Mouse (Mus musculus): Measurements from ENCODE around the gene BC030867. TPM values are rescaled to one million over a fixed set of nuclear protein-coding genes. Genes with fewer than 3 reads are reported as not detected.

The BC030867 gene
- polyA plus RNA-seq, 1 experiment from 2014 or later = 13.5 TPM

GRCm38 (mm10) chr11:102241246-102241645 is 7.4 kb upstream of the BC030867 start:
- H3K9me3 ChIP-seq = no peaks in the 10 kb centered on the region
- H3K27me3 ChIP-seq (replicated peaks) = no peaks in the 10 kb centered on the region
- H3K4me2 ChIP-seq (replicated peaks) = 0 out of 2 replicates have a peak overlapping the region, but pooled peaks have one; percentile 9
- peaks cover 14% of the 10 kb centered on the region for H3K4me1 ChIP-seq (replicated peaks)
- H3K36me3 ChIP-seq = no peaks in the 10 kb centered on the region
- H3K4me3 ChIP-seq (replicated peaks) = no peak overlapping the region
- ATAC-seq = peak; percentile 72
- 68% methylated on average over 5 of the region's 5 CpGs for WGBS
- no peak overlapping the region for H3K27ac ChIP-seq
- H3K9ac ChIP-seq = no peak overlapping the region

- 61% methylated on average over 5 of the region's 5 CpGs for WGBS
- no peak overlapping the region for H3K4me3 ChIP-seq (replicated peaks)
- H3K9me3 ChIP-seq = no peaks in the 10 kb centered on the region
- H3K9ac ChIP-seq = no peak overlapping the region
- no peaks in the 10 kb centered on the region for H3K27me3 ChIP-seq (replicated peaks)
- peaks cover 14% of the 10 kb centered on the region for H3K4me1 ChIP-seq (replicated peaks)
- H3K4me2 ChIP-seq (replicated peaks) = no peak overlapping the region
- no peak for ATAC-seq
- H3K27ac ChIP-seq = no peak overlapping the region
- H3K36me3 ChIP-seq = no peaks in the 10 kb centered on the region
Measured at GRCm38 (mm10) chr11:102241874-102242273, 6.8 kb upstream of the BC030867 start.

GRCm38 (mm10) chr11:102244926-102245449 is 3.7 kb upstream of the BC030867 start:
- H3K36me3 ChIP-seq = no peaks in the 10 kb centered on the region
- H3K27ac ChIP-seq = peak overlapping the region; percentile 49
- H3K4me2 ChIP-seq (replicated peaks) = peak overlapping the region; percentile 79
- peak overlapping the region; percentile 46 for H3K9ac ChIP-seq
- H3K9me3 ChIP-seq = no peaks in the 10 kb centered on the region
- no peaks in the 10 kb centered on the region for H3K27me3 ChIP-seq (replicated peaks)
- WGBS = under 1% methylated on average over 32 of the region's 32 CpGs
- H3K4me3 ChIP-seq (replicated peaks) = peak overlapping the region; percentile 35
- peak; percentile 80 for ATAC-seq
- peaks cover 21% of the 10 kb centered on the region for H3K4me1 ChIP-seq (replicated peaks)

DNA sequence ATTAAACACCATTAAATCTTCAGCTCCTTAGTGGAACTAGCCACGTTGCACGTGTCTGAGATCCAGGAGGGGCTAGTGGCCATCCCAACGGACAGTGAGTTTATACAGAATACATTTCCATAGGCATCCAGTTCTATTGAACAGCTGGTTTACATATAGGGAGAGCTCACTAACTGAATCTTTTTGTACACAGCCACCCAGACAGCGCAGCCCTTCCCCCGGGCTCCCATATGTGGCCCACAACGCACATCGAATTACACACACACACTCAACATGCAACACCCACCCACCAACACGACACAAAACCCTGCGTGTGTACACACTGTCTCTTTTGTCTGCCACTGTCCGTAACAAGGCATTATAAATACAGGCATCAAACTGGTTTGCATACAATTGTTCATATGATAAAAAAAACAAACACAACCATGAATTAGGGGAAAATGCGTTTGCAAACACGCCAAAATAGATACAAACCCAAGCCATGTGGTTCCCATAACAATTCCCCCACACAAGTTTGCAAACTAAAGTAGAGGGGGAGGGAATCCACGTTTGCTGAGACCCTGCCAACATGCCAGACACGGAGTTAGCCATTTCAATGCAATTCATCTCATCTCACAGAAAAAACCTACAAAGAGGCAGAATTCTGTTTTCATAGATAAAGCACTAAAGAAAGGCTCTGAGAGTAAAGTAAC is 3.0 kb upstream of the BC030867 start:
- Histone ChIP-seq H3K4me3 (replicated peaks) (peak overlapping the region; percentile 35), H3K4me1 (replicated peaks) (peaks cover 21% of the 10 kb centered on the region), H3K9me3 (no peaks in the 10 kb centered on the region), H3K9ac (peak overlapping the region; percentile 46), H3K27ac (peak overlapping the region; percentile 49), H3K36me3 (no peaks in the 10 kb centered on the region), H3K4me2 (replicated peaks) (peak overlapping the region; percentile 79), H3K27me3 (replicated peaks) (no peaks in the 10 kb centered on the region)
- WGBS = 33% methylated on average over 14 of the region's 14 CpGs
- ATAC-seq = no peak; the same call in 1 of the 2 replicates

DNA sequence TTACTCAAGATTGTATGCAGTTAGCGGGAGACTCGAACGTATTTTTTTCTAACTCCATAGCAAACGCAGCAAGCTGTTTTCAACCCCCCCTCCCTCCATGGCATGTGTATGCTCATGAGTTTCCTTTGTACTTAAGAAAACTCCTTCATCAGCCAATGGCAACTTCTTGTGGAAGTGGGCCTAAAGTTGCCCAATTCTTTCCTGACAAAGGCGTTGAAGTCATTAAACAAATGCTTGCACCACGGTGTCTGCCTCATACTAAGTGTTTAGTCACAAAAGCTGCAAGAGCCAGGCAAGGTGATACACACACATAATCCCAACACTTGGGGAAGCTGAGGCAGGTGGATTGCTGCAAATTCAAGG is 2.4 kb upstream of the BC030867 start:
- Histone ChIP-seq H3K4me3 (replicated peaks) (no peak overlapping the region), H3K27ac (peak overlapping the region; percentile 49), H3K9ac (no peak overlapping the region), H3K4me1 (replicated peaks) (peaks cover 21% of the 10 kb centered on the region), H3K9me3 (no peaks in the 10 kb centered on the region), H3K36me3 (no peaks in the 10 kb centered on the region), H3K27me3 (replicated peaks) (no peaks in the 10 kb centered on the region), H3K4me2 (replicated peaks) (no peak overlapping the region)
- WGBS = 66% methylated on average over 6 of the region's 6 CpGs
- no peak for ATAC-seq

GRCm38 (mm10) chr11:102246871-102247270 is 1.8 kb upstream of the BC030867 start:
- Histone ChIP-seq H3K4me1 (replicated peaks) (peaks cover 21% of the 10 kb centered on the region), H3K9me3 (no peaks in the 10 kb centered on the region), H3K9ac (no peak overlapping the region), H3K27me3 (replicated peaks) (no peaks in the 10 kb centered on the region), H3K27ac (no peak overlapping the region), H3K4me3 (replicated peaks) (no peak overlapping the region), H3K36me3 (no peaks in the 10 kb centered on the region), H3K4me2 (replicated peaks) (no peak overlapping the region)
- ATAC-seq = no peak
- WGBS = 84% methylated on average over 4 of the region's 4 CpGs

DNA sequence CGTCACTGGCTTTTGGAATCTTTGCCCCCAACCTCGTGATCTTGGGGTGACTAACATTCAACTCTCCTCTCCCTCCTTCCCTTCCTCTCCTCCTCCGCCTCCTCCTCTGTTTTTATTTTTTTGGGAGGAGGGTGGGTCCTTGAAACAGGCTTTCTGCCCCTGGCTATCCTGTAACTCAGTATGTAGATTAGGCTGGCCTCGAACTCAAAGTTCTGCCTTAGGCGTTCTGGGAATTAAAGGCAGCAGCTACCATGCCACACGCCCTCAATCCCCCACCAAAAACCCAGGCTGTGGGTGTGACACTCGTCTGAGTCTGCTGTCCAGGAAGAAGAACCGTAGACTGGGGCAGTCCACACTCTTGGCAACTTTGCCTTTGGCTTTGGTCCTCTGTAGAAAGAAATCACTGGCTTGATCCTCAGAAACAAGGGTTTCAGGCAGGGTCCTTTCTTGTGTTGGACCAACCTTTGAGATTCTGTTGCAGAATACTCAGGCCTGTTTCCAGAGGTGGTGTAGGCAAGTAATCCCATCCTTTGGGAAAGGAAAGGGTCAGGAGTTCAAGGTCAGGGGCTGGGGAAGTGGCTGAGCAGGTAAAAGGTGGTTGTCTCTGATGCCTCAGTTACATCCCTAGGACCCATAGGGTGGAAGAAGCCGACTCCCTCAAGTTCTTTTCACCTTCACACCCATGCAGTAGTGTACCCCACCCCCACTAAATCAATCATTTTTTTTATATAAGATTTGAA is 839 bp downstream of the BC030867 start:
- Histone ChIP-seq H3K4me3 (replicated peaks) (peak overlapping the region; percentile 73), H3K4me1 (replicated peaks) (peaks cover 21% of the 10 kb centered on the region), H3K9ac (peak overlapping the region; percentile 68), H3K9me3 (no peaks in the 10 kb centered on the region), H3K27ac (no peak overlapping the region), H3K27me3 (replicated peaks) (no peaks in the 10 kb centered on the region), H3K36me3 (no peaks in the 10 kb centered on the region), H3K4me2 (replicated peaks) (peak overlapping the region; percentile 90)
- ATAC-seq = no peak; the same call in 1 of the 2 replicates
- WGBS = 11% methylated on average over 9 of the region's 9 CpGs

GRCm38 (mm10) chr11:102257514-102257913 is 8.8 kb downstream of the BC030867 start:
- H3K4me1 ChIP-seq (replicated peaks) = no peaks in the 10 kb centered on the region
- H3K4me2 ChIP-seq (replicated peaks) = no peak overlapping the region
- no peak overlapping the region for H3K4me3 ChIP-seq (replicated peaks)
- H3K9ac ChIP-seq = no peak overlapping the region
- ATAC-seq = no peak; the same call in 1 of the 2 replicates
- no peaks in the 10 kb centered on the region for H3K27me3 ChIP-seq (replicated peaks)
- H3K36me3 ChIP-seq = peaks cover 20% of the 10 kb centered on the region; the same call in 1 of the 2 replicates
- H3K27ac ChIP-seq = no peak overlapping the region
- 51% methylated on average over 9 of the region's 9 CpGs for WGBS
- no peaks in the 10 kb centered on the region for H3K9me3 ChIP-seq

GRCm38 (mm10) chr11:102258095-102258494 is 9.4 kb downstream of the BC030867 start:
- H3K27me3 ChIP-seq (replicated peaks) = no peaks in the 10 kb centered on the region
- peaks cover 20% of the 10 kb centered on the region; the same call in 1 of the 2 replicates for H3K36me3 ChIP-seq
- no peak overlapping the region for H3K27ac ChIP-seq
- ATAC-seq = no peak
- 83% methylated on average over 6 of the region's 6 CpGs for whole genome bisulfite sequencing
- H3K9me3 ChIP-seq = no peaks in the 10 kb centered on the region
- no peak overlapping the region for H3K9ac ChIP-seq
- H3K4me2 ChIP-seq (replicated peaks) = no peak overlapping the region
- H3K4me1 ChIP-seq (replicated peaks) = no peaks in the 10 kb centered on the region
- H3K4me3 ChIP-seq (replicated peaks) = no peak overlapping the region

GRCm38 (mm10) chr11:102258521-102258920 is 9.8 kb downstream of the BC030867 start:
- Histone ChIP-seq H3K27ac (no peak overlapping the region), H3K9ac (no peak overlapping the region), H3K27me3 (replicated peaks) (no peaks in the 10 kb centered on the region), H3K4me3 (replicated peaks) (no peak overlapping the region), H3K4me2 (replicated peaks) (no peak overlapping the region), H3K9me3 (no peaks in the 10 kb centered on the region), H3K4me1 (replicated peaks) (no peaks in the 10 kb centered on the region), H3K36me3 (peaks cover 20% of the 10 kb centered on the region; the same call in 1 of the 2 replicates)
- WGBS = 89% methylated on average over 3 of the region's 3 CpGs
- ATAC-seq = no peak

GRCm38 (mm10) chr11:102263211-102263610 is 14.5 kb downstream of the BC030867 start:
- no peak overlapping the region for H3K9ac ChIP-seq

DNA sequence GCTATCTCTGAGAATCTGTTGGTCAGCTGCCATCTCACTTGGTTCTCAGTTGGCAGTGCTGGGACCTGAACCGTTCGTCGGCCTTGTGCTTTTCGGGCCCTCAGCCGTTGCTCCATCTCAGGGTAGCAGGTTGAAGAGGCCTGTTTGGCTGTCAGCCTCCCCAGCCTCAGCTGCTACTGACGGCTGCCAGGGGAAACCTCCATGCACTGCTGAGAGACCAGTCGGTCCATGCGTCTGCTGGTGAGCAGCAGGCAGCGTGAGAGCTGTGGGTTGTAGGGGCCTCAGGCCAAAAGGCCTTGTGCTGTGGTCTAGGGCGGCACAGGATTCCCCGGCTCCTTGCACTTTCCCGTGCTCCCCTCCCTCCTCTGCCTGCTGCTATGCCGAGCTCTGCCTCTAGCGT is 17.1 kb downstream of the BC030867 start:
- Histone ChIP-seq H3K4me3 (replicated peaks) (no peak overlapping the region), H3K9me3 (no peaks in the 10 kb centered on the region), H3K27me3 (replicated peaks) (no peaks in the 10 kb centered on the region), H3K27ac (no peak overlapping the region), H3K9ac (no peak overlapping the region), H3K36me3 (no peaks in the 10 kb centered on the region), H3K4me2 (replicated peaks) (no peak overlapping the region), H3K4me1 (replicated peaks) (peaks cover 3% of the 10 kb centered on the region; the same call in 1 of the 2 replicates)
- WGBS = 59% methylated on average over 14 of the region's 14 CpGs
- no peak for ATAC-seq

More at GRCm38 (mm10) chr11:102263211-102263610, 14.5 kb downstream of the BC030867 start:
- Histone ChIP-seq H3K9me3 (no peaks in the 10 kb centered on the region), H3K27me3 (replicated peaks) (no peaks in the 10 kb centered on the region), H3K4me1 (replicated peaks) (peaks cover 3% of the 10 kb centered on the region; the same call in 1 of the 2 replicates), H3K4me2 (replicated peaks) (no peak overlapping the region), H3K36me3 (0 out of 2 replicates have a peak, but pooled peaks cover 7% of the 10 kb centered on the region), H3K4me3 (replicated peaks) (no peak overlapping the region), H3K27ac (no peak overlapping the region)
- 91% methylated on average over 7 of the region's 7 CpGs for WGBS
- ATAC-seq = no peak

All from intestine, embryonic 15.5 days (tissue).